Mouse (Mus musculus): ENCODE measurements around the gene Tns1. TPM values are rescaled to one million over a fixed set of nuclear protein-coding genes. Genes with fewer than 3 reads are reported as not detected.

Gene Tns1
- total RNA-seq, 2 experiments from 2014 or later, result 49.6 to 52.2 TPM

DNA sequence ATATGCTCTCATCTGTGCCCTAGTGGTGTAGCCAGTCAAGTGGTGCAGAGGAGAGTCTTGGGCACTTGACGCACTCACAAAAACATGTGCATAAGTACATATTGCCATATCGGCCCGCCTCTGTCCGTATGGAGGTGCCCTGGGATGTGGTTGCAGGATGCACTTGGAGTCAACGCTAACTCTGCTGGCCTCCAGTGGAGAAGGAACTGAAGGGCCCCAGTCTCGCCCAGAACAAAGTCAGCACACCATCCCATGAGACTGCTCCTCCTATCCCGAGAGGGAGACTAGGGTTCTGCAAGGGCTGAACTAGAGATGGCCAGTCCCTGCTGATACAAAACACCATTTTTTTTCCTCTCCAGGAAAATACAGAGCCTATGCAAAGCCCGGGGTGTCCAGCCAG, 1.0 kb downstream of the Tns1 start:
- DNase-seq (ENCODE audit: low spot score in 2 of 2), result no peak

- peak in 1 of 2 experiments; percentile 45 for DNase-seq (ENCODE audit: low spot score in 2 of 2)
These were observed 2.2 kb downstream of the Tns1 start for GRCm38 (mm10) chr1:74121821-74122576.

GRCm38 (mm10) chr1:74121138-74121537, 3.1 kb downstream of the Tns1 start:
- no peak for DNase-seq (ENCODE audit: low spot score in 2 of 2)

DNA sequence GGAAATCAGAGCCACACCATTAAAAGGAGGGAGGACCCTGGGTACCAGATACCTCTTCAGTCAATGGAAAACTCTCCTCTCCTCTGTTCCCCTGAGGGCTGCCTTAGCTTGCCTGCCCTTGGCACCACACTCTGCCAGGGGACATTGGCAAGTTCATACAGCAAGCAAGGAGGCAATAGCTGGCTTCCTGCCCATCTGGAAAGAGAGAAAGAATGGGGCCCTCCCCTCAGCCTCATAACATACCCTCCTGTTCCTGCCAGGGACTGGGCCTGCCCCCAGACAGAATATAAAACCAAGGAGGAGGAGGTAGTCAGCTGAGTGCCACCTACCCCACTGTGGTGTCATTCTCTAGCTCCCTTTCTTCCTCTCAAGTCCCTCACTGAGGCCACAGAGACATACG, 5.1 kb downstream of the Tns1 start:
- DNase-seq (ENCODE audit: low spot score in 2 of 2), result no peak

GRCm38 (mm10) chr1:74117876-74118275, 6.4 kb downstream of the Tns1 start:
- DNase-seq (ENCODE audit: low spot score in 2 of 2), result no peak

GRCm38 (mm10) chr1:74113071-74113470, 11.2 kb downstream of the Tns1 start:
- no peak for DNase-seq (ENCODE audit: low spot score in 2 of 2)

DNA sequence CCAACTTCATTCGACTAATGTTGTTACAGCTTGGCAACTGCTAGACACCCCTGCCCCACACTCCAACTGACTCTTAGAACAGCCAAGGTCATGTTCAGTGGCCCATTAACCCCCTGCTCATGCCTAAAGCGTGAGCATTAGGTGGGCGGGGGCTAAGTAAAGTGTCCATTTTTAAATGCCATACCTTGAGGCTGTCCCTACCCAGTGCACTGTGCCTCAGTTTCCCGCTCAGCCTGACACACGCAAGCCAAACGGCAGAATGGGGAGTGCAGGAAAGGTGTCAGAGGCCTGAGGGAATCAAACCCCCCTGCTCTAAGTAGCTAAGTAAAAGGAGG, 12.6 kb downstream of the Tns1 start:
- no peak for DNase-seq (ENCODE audit: low spot score in 2 of 2)

- DNase-seq (ENCODE audit: low spot score in 2 of 2), result peak in 1 of 2 experiments; percentile 67
These were observed 13.1 kb downstream of the Tns1 start for GRCm38 (mm10) chr1:74110932-74111695.

DNA sequence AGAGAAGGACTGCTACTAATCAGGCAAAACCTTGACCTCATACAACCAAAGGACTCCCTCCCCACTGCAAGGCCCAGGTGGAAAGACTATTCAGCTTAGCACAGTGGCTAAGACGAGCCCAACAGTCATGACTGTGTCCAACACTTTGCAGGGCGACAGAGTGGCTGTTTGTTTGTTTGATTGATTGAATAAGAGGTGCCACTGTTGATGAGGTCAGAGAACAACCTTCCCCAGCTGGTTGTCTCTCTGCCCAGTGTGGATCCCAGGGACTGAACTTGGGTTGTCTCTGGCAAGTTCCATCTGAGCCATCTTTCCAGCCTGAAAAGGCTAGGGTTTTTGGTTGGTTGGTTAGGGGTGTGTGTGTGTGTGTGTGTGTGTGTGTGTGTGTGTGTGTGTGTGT, 14.6 kb downstream of the Tns1 start:
- DNase-seq (ENCODE audit: low spot score in 2 of 2), result no peak

- no peak for DNase-seq (ENCODE audit: low spot score in 2 of 2)
These were observed 16.2 kb downstream of the Tns1 start for GRCm38 (mm10) chr1:74107931-74108618.

DNA sequence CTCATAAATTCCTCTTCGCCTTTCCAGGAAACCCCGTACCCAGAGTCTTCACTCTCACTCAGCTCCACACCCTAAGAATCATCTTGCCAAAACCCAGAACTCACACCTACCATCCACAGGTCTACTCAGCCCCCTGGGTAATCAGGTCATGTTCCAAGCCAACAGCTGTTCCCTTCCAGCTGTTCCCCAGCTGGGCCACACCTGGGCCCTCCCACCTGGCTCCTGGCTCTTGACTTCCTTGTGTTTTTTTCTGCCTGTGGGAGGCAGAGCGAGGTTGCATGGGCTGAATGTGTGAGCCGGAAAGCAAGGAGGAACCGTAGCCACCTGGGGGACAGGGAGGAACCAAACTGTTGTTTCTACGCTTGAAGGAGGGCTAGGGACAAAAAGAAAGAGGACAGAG, 18.0 kb downstream of the Tns1 start:
- DNase-seq (ENCODE audit: low spot score in 2 of 2), result no peak

DNA sequence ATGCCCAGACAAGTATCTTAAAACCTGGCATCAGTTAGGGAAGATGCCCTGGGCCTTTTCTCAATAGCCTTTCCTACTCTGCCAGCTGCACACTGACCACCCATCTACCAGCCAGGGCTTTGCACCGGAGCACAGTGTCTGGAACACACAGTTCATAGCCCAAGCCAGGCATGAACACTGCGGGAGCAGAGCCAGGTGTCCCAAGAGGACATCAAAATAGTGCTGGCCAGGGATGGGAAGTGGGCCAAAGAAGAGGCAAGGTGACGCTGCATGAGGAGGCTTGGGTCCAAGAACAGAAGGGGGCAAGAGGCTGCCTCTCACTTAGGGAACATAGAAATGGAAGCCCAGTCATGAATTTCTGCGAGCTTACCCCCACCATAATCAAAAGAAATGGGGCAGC, 18.6 kb downstream of the Tns1 start:
- DNase-seq (ENCODE audit: low spot score in 2 of 2), result no peak

DNA sequence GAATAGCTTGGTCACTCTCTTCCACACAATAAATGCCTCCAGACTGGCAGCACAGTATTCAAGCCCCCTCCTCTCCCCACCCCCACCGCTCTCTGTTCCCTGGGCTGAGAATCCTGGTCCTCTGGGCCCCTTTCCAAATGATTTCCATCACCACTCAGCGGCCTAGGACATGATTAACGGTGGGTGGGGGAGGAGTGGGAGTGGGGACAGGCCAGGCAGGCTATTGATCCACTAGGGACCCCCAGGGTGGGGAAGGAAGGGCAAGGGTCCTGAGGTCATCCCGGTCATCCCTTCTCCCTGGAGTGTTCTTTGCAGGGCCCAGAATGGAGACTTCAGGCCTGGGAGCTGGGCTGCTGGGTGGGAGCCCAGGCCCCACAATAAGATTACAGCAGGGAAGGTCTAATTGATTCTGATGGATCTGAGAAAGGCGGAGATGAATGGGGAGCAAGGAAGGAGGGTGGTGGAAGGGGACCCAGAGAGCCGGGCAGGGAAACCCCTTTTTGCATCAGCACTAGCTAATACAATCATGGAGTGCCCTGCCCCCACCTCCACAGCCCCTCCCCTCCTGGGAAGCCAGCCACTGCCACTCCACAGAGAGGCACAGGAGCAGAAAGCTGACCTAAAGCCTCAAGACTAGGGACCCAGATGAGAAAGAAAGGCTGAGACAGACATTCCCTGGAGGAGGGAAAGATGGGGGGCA, 20.4 kb downstream of the Tns1 start:
- peak; percentile 29 to 37 for DNase-seq (ENCODE audit: low spot score in 2 of 2)

GRCm38 (mm10) chr1:74099001-74099435, 25.2 kb downstream of the Tns1 start:
- DNase-seq (ENCODE audit: low spot score in 2 of 2), result no peak

DNA sequence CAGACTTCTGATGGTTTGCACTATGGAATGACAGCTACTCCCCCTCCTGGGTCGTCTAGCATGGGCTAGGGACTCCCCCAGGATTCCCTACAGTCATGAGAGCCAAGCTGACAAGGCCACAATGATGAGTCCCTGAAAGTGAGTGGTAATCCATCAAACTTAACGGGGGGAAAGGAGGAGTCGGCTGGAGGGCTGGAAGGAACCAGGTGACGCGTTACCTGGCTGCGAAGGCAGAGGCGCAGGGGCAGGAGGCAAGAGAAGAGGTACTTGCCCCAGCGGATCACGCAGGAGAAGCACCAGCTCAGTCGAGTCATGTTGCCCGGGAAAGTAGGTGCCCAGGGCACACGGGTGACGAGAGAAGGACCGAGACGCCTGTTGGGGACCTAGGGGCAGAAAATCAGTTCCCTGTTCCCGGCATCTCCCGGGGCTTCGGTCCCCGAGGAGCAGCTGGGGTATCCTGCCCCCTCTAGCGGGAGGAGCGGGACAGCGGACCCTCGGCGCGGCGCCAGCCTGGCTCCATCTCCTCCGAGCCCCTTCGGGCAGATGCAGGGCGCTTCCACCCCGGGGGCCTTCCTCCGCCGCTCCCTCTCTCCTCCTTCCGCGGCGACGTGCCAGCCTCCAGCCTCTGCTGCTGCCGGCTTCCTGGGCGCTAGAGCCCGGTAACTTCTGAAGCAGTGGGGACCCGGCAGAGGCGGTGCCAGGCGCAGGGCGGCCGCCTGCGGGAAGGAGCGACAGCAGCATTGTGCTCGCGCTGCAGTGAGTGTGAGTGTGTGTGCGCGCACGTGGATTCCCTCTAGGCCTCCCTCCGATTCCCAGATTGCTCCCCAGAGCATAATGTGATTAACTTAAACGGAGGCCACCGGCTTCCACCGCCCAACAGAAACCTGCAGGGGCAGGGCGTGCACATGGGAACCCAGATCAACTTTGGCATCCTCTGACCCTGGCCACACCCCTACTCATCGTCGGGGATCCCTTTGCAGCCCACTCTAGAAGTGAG, 25.9 kb downstream of the Tns1 start:
- peak; percentile 41 to 56 for DNase-seq (ENCODE audit: low spot score in 2 of 2)

DNA sequence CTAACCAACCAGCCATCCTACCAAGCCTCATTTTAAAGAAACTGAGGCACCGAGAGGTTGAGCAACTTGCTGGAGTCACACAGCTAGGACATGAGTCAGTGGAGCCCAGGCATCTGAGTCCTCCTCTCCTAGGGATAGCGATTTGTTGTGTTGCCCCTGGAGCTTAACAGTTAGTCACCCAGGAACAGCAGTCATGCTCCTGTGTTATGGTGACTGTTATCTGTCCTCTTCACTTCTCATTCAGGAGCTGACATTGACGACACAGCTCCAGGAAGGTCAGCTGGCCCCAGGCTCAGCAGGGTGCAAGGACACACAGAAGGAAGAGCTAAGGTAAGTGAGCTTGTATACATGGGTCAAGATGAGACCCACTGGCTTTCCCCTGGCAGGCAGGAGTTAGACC, 28.5 kb downstream of the Tns1 start:
- no peak for DNase-seq (ENCODE audit: low spot score in 2 of 2)

DNA sequence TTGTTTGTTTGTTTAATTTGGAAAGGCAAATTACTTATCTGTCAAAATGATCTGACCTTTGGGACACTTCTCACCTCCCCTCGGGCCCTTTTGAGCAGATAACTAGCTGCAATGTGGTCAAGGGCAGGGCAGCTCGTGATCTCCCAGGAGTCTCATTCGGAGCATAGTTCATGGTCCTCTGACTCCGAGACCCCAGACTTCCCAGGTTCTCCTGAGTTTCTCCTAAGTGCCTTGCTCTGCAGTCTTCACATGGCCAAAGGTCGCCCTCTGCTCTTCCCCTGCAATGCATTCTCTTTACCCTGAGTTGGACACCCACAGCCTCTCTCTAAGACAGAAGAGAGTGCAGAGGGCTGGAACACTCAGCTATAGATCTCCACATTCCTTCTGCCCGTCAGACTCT, 29.0 kb downstream of the Tns1 start:
- no peak for DNase-seq (ENCODE audit: low spot score in 2 of 2)

DNA sequence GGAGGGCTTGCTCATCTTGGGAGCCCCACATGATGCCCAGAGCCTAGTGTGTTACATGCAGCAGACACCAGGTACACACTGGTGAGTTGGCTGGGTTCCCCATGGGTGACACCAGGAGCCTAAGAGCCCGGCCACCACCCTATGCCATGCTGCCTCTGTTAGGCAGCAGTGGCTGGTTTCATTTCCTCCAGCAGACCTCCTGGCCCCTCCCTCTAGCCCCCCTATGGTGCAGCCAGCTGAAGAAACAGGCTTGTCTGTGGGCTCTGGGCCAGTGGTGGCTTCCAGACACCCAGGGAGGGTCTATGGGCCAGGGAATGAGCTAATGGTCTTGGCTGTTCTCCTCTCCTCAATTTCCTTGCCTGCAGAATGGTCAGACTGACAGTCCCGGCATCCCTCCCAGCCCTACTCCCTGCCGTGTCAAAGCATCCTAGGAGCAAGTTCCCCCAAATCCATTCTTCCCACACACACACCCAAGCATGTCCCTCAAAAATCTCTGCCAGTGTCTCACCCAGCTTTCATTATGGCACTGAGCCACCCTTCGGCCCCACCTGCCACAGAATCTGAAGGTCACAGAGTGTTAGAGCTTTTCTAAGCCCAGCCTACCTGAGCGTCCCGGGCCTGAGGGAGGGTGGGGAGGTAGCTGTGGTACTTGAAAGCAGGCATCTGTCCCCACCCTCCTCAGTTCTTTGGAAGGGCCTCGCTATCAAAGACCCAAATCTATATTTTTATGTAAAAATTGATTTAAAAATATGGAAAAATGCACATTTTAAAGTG, 29.6 kb downstream of the Tns1 start:
- DNase-seq (ENCODE audit: low spot score in 2 of 2), result peak; percentile 28 to 46

GRCm38 (mm10) chr1:74093447-74093846, 30.8 kb downstream of the Tns1 start:
- no peak for DNase-seq (ENCODE audit: low spot score in 2 of 2)

All from layer of hippocampus, postnatal 14 days (tissue).